In genomic region chr9:86683713-86684209, GRCm38 (mm10) we compare ENCODE assay signal across 13 mouse cellular contexts. TPM values are rescaled to one million over a fixed set of nuclear protein-coding genes. Genes with fewer than 3 reads are reported as not detected.
DNase-seq lines count a peak whose midpoint lies in the region; ATAC-seq and TF ChIP-seq lines count a peak whose summit lies in the region.
"Had no signal": no experiment of that assay in that cellular context is flagged by ENCODE, and none has a peak within 500 bp of the region (broad histone marks: within the 10 kb centered on the region; RNA-seq: fewer than 3 reads in every experiment).

No protein-coding gene starts in this region.

- no peak overlapping the region for H3K4me3 ChIP-seq in gastrocnemius, adult 2 months
- H3K4me3 ChIP-seq in liver, embryonic 16.5 days (ENCODE audit: low read depth, low read length): no peak overlapping the region
- H3K4me3 ChIP-seq in intestine, embryonic 15.5 days (replicated peaks): no peak overlapping the region
- no peak overlapping the region for H3K4me3 ChIP-seq in limb, embryonic 12.5 days (replicated peaks)
- H3K4me3 ChIP-seq: forebrain, embryonic 13.5 days; heart, adult 2 months; myocyte had no signal

- H3K27ac ChIP-seq in gastrocnemius, adult 2 months: peak overlapping the region; percentile 44
- no peak overlapping the region for H3K27ac ChIP-seq in liver, embryonic 16.5 days (ENCODE audit: low read length)
- H3K27ac ChIP-seq in intestine, embryonic 15.5 days: no peak overlapping the region
- peak overlapping the region; percentile 80 for H3K27ac ChIP-seq in limb, embryonic 12.5 days
- H3K27ac ChIP-seq: forebrain, embryonic 13.5 days; heart, adult 2 months; macrophage had no signal

- no peaks in the 10 kb centered on the region for H3K36me3 ChIP-seq in liver, embryonic 16.5 days (ENCODE audit: control insufficient read depth, insufficient read depth)
- H3K36me3 ChIP-seq in intestine, embryonic 15.5 days: no peaks in the 10 kb centered on the region
- H3K36me3 ChIP-seq in limb, embryonic 12.5 days: no peaks in the 10 kb centered on the region

- no peak for ATAC-seq in liver, embryonic 16.5 days (ENCODE audit: low read depth)
- ATAC-seq in intestine, embryonic 15.5 days: peak; percentile 89
- ATAC-seq in limb, embryonic 12.5 days (ENCODE audit: insufficient number of reproducible peaks, insufficient read depth, low FRiP score, low TSS enrichment, low read depth): 0 out of 2 replicates have a peak, but pooled peaks have one; percentile 35
- ATAC-seq: forebrain, embryonic 13.5 days had no signal

- WGBS in liver, embryonic 16.5 days (ENCODE audit: insufficient replicate concordance): 53% methylated on average over 8 of the region's 8 CpGs
- WGBS in intestine, embryonic 15.5 days: 35% methylated on average over 8 of the region's 8 CpGs
- 53% methylated on average over 8 of the region's 8 CpGs for WGBS in limb, embryonic 12.5 days

- peak overlapping the region; percentile 6; the same call in 1 of the 2 replicates for H3K4me2 ChIP-seq in liver, embryonic 16.5 days (ENCODE audit: low read depth, low read length)
- H3K4me2 ChIP-seq in intestine, embryonic 15.5 days (replicated peaks): no peak overlapping the region
- H3K4me2 ChIP-seq in limb, embryonic 12.5 days: 0 out of 2 replicates have a peak overlapping the region, but pooled peaks have one; percentile 8
- H3K4me2 ChIP-seq: forebrain, embryonic 13.5 days had no signal

- H3K9ac ChIP-seq in liver, embryonic 16.5 days (ENCODE audit: low read depth, low read length): no peak overlapping the region
- no peak overlapping the region for H3K9ac ChIP-seq in intestine, embryonic 15.5 days
- H3K9ac ChIP-seq in limb, embryonic 12.5 days (replicated peaks): no peak overlapping the region
- H3K9ac ChIP-seq: forebrain, embryonic 13.5 days had no signal

- no peaks in the 10 kb centered on the region for H3K4me1 ChIP-seq in liver, embryonic 16.5 days (ENCODE audit: control insufficient read depth, low read depth, low read length)
- H3K4me1 ChIP-seq in intestine, embryonic 15.5 days (replicated peaks): peaks cover 4% of the 10 kb centered on the region; the same call in 1 of the 2 replicates
- peaks cover 15% of the 10 kb centered on the region for H3K4me1 ChIP-seq in limb, embryonic 12.5 days (replicated peaks)
- H3K4me1 ChIP-seq: forebrain, embryonic 13.5 days had no signal

- intact Hi-C loops in gastrocnemius, adult 2 months (cut with DNase I): no loop called here

- H3K27me3 ChIP-seq in liver, embryonic 16.5 days (ENCODE audit: control insufficient read depth, insufficient read depth, low read depth, low read length): no peaks in the 10 kb centered on the region
- H3K27me3 ChIP-seq in intestine, embryonic 15.5 days (replicated peaks): no peaks in the 10 kb centered on the region
- H3K27me3 ChIP-seq in limb, embryonic 12.5 days: no peaks in the 10 kb centered on the region
- H3K27me3 ChIP-seq: forebrain, embryonic 13.5 days had no signal

- no peak for TF ChIP-seq CTCF in gastrocnemius, adult 2 months (IDR thresholded peaks at IDR 0.05)

- DNase-seq in gastrocnemius, adult 2 months: no peak
- DNase-seq in gastrocnemius, adult 18-20 months (ENCODE audit: low spot score): no peak
- no peak for DNase-seq in liver
- no peak for DNase-seq in adrenal gland, adult 18-20 months (ENCODE audit: low spot score in 2 of 2)
- DNase-seq in urinary bladder, postnatal 10 days (ENCODE audit: low spot score): no peak
- DNase-seq: heart, adult 2 months had no signal

- no peaks in the 10 kb centered on the region for H3K9me3 ChIP-seq in liver, embryonic 16.5 days (replicated peaks; ENCODE audit: control insufficient read depth, low read length)
- no peaks in the 10 kb centered on the region for H3K9me3 ChIP-seq in intestine, embryonic 15.5 days
- H3K9me3 ChIP-seq in limb, embryonic 12.5 days: no peaks in the 10 kb centered on the region
- H3K9me3 ChIP-seq: forebrain, embryonic 13.5 days had no signal

RNA-seq across cellular contexts. Expression of gene Me1, which starts 12.0 kb away (rescaled TPM):
- total RNA-seq in gastrocnemius, adult 2 months (2021): 100 to 1,000 TPM; 127 to 221 TPM
- total RNA-seq in gastrocnemius, adult 18-20 months (2021): 100 to 1,000 TPM; 189 to 224 TPM
- 3.7 and 4.4 TPM in 2 replicates for polyA plus RNA-seq in liver, embryonic 16.5 days (2015; fragmentation: Nextera tagmentation; extraction: Ambion mirVana)
- polyA plus RNA-seq in intestine, embryonic 15.5 days (2015; fragmentation: Nextera tagmentation; extraction: Ambion mirVana): 21.2 and 22.9 TPM in 2 replicates
- polyA plus RNA-seq in limb, embryonic 12.5 days (2016; fragmentation: Nextera tagmentation; extraction: Ambion mirVana): 16.8 TPM in 2 replicates
- total RNA-seq in adrenal gland, adult 18-20 months (2021): 1,000 to 10,000 TPM; 1,361 to 1,780 TPM

RNA-seq across cellular contexts. Expression of gene Prss35, which starts 59.7 kb away (rescaled TPM):
- total RNA-seq in gastrocnemius, adult 2 months (2021): under 1 TPM in 1 of 2 experiments, not detected in 1; 0.11 TPM
- under 1 TPM in 1 of 2 experiments, not detected in 1; 0.12 TPM for total RNA-seq in gastrocnemius, adult 18-20 months (2021)
- polyA plus RNA-seq in liver, embryonic 16.5 days (2015; fragmentation: Nextera tagmentation; extraction: Ambion mirVana): 1.8 and 2.5 TPM in 2 replicates
- polyA plus RNA-seq in intestine, embryonic 15.5 days (2015; fragmentation: Nextera tagmentation; extraction: Ambion mirVana): 14.3 and 16.4 TPM in 2 replicates
- polyA plus RNA-seq in limb, embryonic 12.5 days (2016; fragmentation: Nextera tagmentation; extraction: Ambion mirVana): 14.6 and 16.5 TPM in 2 replicates
- 100 to 1,000 TPM; 136 to 445 TPM for total RNA-seq in adrenal gland, adult 18-20 months (2021)
- total RNA-seq: common myeloid progenitor, adult 5-6 weeks had no signal
- polyA plus RNA-seq: macrophage had no signal

Comparison
In these comparisons a context has a peak if more than half of its experiments do, and no peak if none do; other contexts are left out.
1. H3K27ac ChIP-seq: peak in gastrocnemius, adult 2 months (single experiment) and limb, embryonic 12.5 days (single experiment); none in liver, embryonic 16.5 days (single experiment) and intestine, embryonic 15.5 days (single experiment).
2. RNA of gene Me1, which starts 12.0 kb away (total RNA-seq): 1,361 to 1,780 TPM in adrenal gland, adult 18-20 months; 189 to 224 TPM in gastrocnemius, adult 18-20 months and 127 to 221 TPM in gastrocnemius, adult 2 months; every median in the first group is over 4 times any median in the second.
3. RNA of gene Prss35, which starts 59.7 kb away (total RNA-seq): 136 to 445 TPM in adrenal gland, adult 18-20 months; 0.12 TPM in gastrocnemius, adult 18-20 months and 0.11 TPM in gastrocnemius, adult 2 months; every median in the first group is over 100 times any median in the second.